Mouse (Mus musculus) forebrain, embryonic 11.5 days (tissue): ENCODE measurements at regions not wholly inside any gene's neighbourhood (a gene's known extent, or its start where the extent isn't known, plus 50 kb on each side); places are given as distances from the start of the nearest gene placed in this dataset.

Source experiments
- ATAC-seq: fragments of 200-750 bp; cut with Nextera tagmentation; replicated peaks from 2 replicates; pipeline ENCODE4 v1.8.0; 2017; ENCODE audit warnings: moderate TSS enrichment; ENCODE audit not compliant: low FRiP score
- DNase-seq: peaks from one replicate; pipeline ENCODE4 v3.0.0-alpha.2; 2017; ENCODE audit warnings: low spot score
- H3K27ac ChIP-seq: fragments of 300-500 bp; sonication (generic); 2 replicates; pipeline ENCODE4 v1.5.1; 2014; ENCODE audit warnings: low read depth, low read length
- H3K27me3 ChIP-seq: fragments of 300-500 bp; sonication (generic); 2 replicates; pipeline ENCODE4 v1.6.1; 2014; ENCODE audit warnings: mild to moderate bottlenecking, low read length, mixed read lengths; ENCODE audit not compliant: control insufficient read depth, insufficient read depth
- H3K36me3 ChIP-seq: fragments of 300-500 bp; sonication (generic); 2 replicates; pipeline ENCODE4 v1.6.1; 2014; ENCODE audit warnings: mild to moderate bottlenecking, low read length, moderate library complexity, mixed read lengths; ENCODE audit not compliant: control insufficient read depth, insufficient read depth
- H3K4me1 ChIP-seq: fragments of 300-500 bp; sonication (generic); replicated peaks from 2 replicates; pipeline ENCODE4 v1.6.1; 2014; ENCODE audit warnings: low read length, mixed read lengths; ENCODE audit not compliant: control insufficient read depth, insufficient read depth
- H3K4me2 ChIP-seq: fragments of 300-500 bp; sonication (generic); 2 replicates; pipeline ENCODE4 v1.6.1; 2014; ENCODE audit warnings: low read depth, mild to moderate bottlenecking, low read length, moderate library complexity, mixed read lengths; ENCODE audit not compliant: severe bottlenecking
- H3K4me3 ChIP-seq: fragments of 300-500 bp; sonication (generic); 2 replicates; pipeline ENCODE4 v1.5.1; 2014; ENCODE audit warnings: low read depth, low read length
- H3K9ac ChIP-seq: fragments of 300-500 bp; sonication (generic); 2 replicates; pipeline ENCODE4 v1.6.1; 2014; ENCODE audit warnings: low read length
- H3K9me3 ChIP-seq: fragments of 300-500 bp; sonication (generic); 2 replicates; pipeline ENCODE4 v1.6.1; 2016; ENCODE audit warnings: low read length, mixed read lengths; ENCODE audit not compliant: control insufficient read depth
- WGBS: fragments of 180-500 bp; shearing (Covaris S2); extraction: QIAGEN DNeasy Blood & Tissue Kit; methylation state at CpG from one replicate; pipeline ENCODE4 v1.1.7; 2014; 5-methylcytosine and 5-hydroxymethylcytosine counted together

GRCm38 (mm10) chr3:143988037-143988436, 217.0 kb downstream of the Lmo4 start:
- DNase-seq (no peak), ATAC-seq (no peak)
- Histone ChIP-seq H3K27ac (no peak overlapping the region), H3K4me1 (no peaks in the 10 kb centered on the region), H3K4me3 (no peak overlapping the region), H3K27me3 (no peaks in the 10 kb centered on the region), H3K4me2 (no peak overlapping the region), H3K9ac (no peak overlapping the region), H3K9me3 (no peaks in the 10 kb centered on the region), H3K36me3 (no peaks in the 10 kb centered on the region)
- WGBS: 90% methylated on average over 5 of the region's 5 CpGs

GRCm38 (mm10) chr3:143986798-143987197, 218.2 kb downstream of the Lmo4 start:
- no peaks in the 10 kb centered on the region for H3K36me3 ChIP-seq
- no peak overlapping the region for H3K4me3 ChIP-seq
- no peak overlapping the region for H3K9ac ChIP-seq
- ATAC-seq (no peak), DNase-seq (no peak)
- H3K4me2 ChIP-seq: no peak overlapping the region
- no peaks in the 10 kb centered on the region for H3K9me3 ChIP-seq
- no peak overlapping the region for H3K27ac ChIP-seq
- H3K27me3 ChIP-seq: no peaks in the 10 kb centered on the region
- WGBS: 93% methylated on average over 2 of the region's 2 CpGs
- H3K4me1 ChIP-seq: no peaks in the 10 kb centered on the region

DNA sequence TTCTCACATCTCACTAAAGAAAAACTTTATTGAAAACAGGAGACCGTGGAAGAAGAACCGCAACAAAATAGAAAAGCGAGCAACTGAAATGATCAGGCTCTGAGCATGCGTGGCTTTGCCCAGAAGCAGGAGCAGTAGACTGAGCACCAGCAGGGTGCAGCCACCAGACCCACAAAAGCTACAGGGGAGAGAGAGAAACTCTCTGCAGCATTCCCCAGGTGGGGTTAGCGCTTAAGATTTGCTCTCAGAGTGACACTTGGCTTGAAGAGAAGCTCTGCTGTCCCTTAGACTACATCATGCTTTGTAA, 218.9 kb downstream of the Lmo4 start:
- no peak overlapping the region for H3K27ac ChIP-seq
- no peaks in the 10 kb centered on the region for H3K27me3 ChIP-seq
- no peaks in the 10 kb centered on the region for H3K9me3 ChIP-seq
- DNase-seq (peak; percentile 60), ATAC-seq (peak; percentile 63)
- no peaks in the 10 kb centered on the region for H3K36me3 ChIP-seq
- 0 out of 2 replicates have a peak overlapping the region, but pooled peaks have one; percentile 11 for H3K4me2 ChIP-seq
- WGBS: 32% methylated on average over 5 of the region's 5 CpGs
- H3K4me3 ChIP-seq: no peak overlapping the region
- no peak overlapping the region for H3K9ac ChIP-seq
- H3K4me1 ChIP-seq: no peaks in the 10 kb centered on the region

GRCm38 (mm10) chr3:143985349-143986199, 219.4 kb downstream of the Lmo4 start:
- DNase-seq (peak; percentile 54), ATAC-seq (peak; percentile 85)
- no peaks in the 10 kb centered on the region for H3K36me3 ChIP-seq
- H3K4me2 ChIP-seq: 0 out of 2 replicates have a peak overlapping the region, but pooled peaks have one; percentile 11
- H3K9me3 ChIP-seq: no peaks in the 10 kb centered on the region
- 32% methylated on average over 6 of the region's 6 CpGs for WGBS
- no peak overlapping the region for H3K4me3 ChIP-seq
- no peaks in the 10 kb centered on the region for H3K4me1 ChIP-seq
- no peak overlapping the region for H3K27ac ChIP-seq
- H3K27me3 ChIP-seq: no peaks in the 10 kb centered on the region
- no peak overlapping the region for H3K9ac ChIP-seq

DNA sequence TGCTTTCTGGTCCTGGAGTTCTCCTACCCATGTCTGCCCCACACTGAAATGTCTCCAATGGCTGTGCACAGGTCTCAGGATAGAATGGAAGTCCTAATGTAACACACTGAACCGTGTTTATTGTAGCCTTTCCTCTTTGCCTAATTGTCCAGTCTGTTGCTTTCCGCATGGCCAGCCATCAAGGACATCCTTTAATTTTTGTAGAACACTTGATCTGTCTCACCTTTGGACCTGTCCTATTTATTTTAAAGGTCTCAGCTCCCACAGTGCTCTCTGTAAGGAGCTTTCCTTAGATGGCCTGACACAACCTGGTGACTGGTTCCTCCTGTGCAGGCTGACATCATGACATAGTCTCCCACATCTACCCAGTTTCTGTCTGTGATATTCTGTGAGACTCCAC, 226.3 kb downstream of the Lmo4 start:
- DNase-seq: no peak
- Histone ChIP-seq H3K9me3 (no peaks in the 10 kb centered on the region), H3K4me1 (no peaks in the 10 kb centered on the region), H3K4me2 (no peak overlapping the region), H3K27ac (no peak overlapping the region), H3K4me3 (no peak overlapping the region), H3K9ac (no peak overlapping the region), H3K36me3 (no peaks in the 10 kb centered on the region), H3K27me3 (no peaks in the 10 kb centered on the region)
- 86% methylated on average over 2 of the region's 2 CpGs for WGBS
- ATAC-seq: no peak

- no peak overlapping the region for H3K4me2 ChIP-seq
- no peaks in the 10 kb centered on the region for H3K36me3 ChIP-seq
- DNase-seq: no peak
- 95% methylated on average over 7 of the region's 7 CpGs for WGBS
- no peaks in the 10 kb centered on the region for H3K27me3 ChIP-seq
- H3K4me1 ChIP-seq: no peaks in the 10 kb centered on the region
- H3K27ac ChIP-seq: no peak overlapping the region
- H3K4me3 ChIP-seq: no peak overlapping the region
- no peak for ATAC-seq
- H3K9ac ChIP-seq: no peak overlapping the region
- H3K9me3 ChIP-seq: no peaks in the 10 kb centered on the region
These were observed 227.1 kb downstream of the Lmo4 start for GRCm38 (mm10) chr3:143977886-143978447.

DNA sequence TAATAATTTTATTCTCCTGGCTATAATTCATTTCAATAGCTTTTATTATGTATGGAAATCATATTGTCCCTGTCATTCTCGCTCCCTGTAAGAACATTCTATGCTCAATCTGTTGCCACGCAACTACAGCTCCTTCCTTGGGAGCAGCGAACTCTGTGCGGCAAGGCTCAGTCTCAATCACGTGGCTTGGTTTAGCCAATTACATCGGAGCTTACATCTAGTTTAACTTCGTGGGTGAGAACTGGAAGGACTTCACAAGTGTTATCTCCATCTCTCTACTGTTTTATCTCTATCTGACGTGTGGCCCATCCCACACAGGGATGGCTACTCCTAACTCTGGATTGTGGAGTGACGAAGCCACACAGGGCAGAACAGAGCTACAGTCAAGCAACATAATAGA, 231.4 kb downstream of the Lmo4 start:
- ATAC-seq (no peak), DNase-seq (no peak)
- Histone ChIP-seq H3K27ac (no peak overlapping the region), H3K4me1 (no peaks in the 10 kb centered on the region), H3K27me3 (no peaks in the 10 kb centered on the region), H3K9me3 (no peaks in the 10 kb centered on the region), H3K4me3 (no peak overlapping the region), H3K9ac (no peak overlapping the region), H3K4me2 (no peak overlapping the region), H3K36me3 (no peaks in the 10 kb centered on the region)
- WGBS: 85% methylated on average over 9 of the region's 9 CpGs

DNA sequence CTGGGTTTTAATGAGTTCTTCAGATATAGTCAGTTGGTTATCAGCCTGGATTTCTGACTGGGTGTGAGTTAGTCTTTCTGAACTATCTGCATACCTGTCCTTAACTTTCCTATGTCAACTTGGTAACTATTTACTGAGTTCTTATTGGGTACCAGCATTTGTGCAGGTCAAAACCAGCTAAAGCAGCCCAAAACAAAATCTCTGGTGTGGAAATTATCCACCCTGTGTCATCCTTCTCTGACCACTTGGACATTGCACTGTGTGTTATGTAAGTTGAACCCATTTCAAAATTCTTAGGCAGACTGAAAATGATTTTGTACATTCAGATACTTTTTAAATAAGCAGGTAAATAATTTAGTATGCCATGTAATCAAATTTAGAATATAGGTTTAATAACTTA, 232.7 kb downstream of the Lmo4 start:
- H3K4me2 ChIP-seq: no peak overlapping the region
- ATAC-seq (no peak), DNase-seq (no peak)
- H3K4me3 ChIP-seq: no peak overlapping the region
- H3K27ac ChIP-seq: no peak overlapping the region
- H3K36me3 ChIP-seq: no peaks in the 10 kb centered on the region
- H3K27me3 ChIP-seq: no peaks in the 10 kb centered on the region
- H3K9me3 ChIP-seq: no peaks in the 10 kb centered on the region
- H3K4me1 ChIP-seq: no peaks in the 10 kb centered on the region
- H3K9ac ChIP-seq: no peak overlapping the region

- no peak for ATAC-seq
- H3K4me2 ChIP-seq: no peak overlapping the region
- no peaks in the 10 kb centered on the region for H3K4me1 ChIP-seq
- no peaks in the 10 kb centered on the region for H3K27me3 ChIP-seq
- no peaks in the 10 kb centered on the region for H3K9me3 ChIP-seq
- 91% methylated on average over 11 of the region's 11 CpGs for WGBS
- H3K9ac ChIP-seq: no peak overlapping the region
- H3K36me3 ChIP-seq: no peaks in the 10 kb centered on the region
- DNase-seq: no peak
- H3K4me3 ChIP-seq: no peak overlapping the region
- H3K27ac ChIP-seq: no peak overlapping the region
These were observed 234.2 kb downstream of the Lmo4 start for GRCm38 (mm10) chr3:143970771-143971170.
